Mouse (Mus musculus) bone marrow macrophage, adult 2 months (primary cell): Measurements from ENCODE around the gene Aff3. TPM values are rescaled to one million over a fixed set of nuclear protein-coding genes. Genes with fewer than 3 reads are reported as not detected.

ENCODE experiments used
- H3K27ac ChIP-seq: 2 replicates; pipeline ENCODE4 v1.5.1; 2012; ENCODE audit warnings: low read depth, low read length; ENCODE audit not compliant: insufficient read depth
- H3K4me1 ChIP-seq: 2 replicates; pipeline ENCODE4 v1.6.1; 2012; ENCODE audit warnings: low read length; ENCODE audit not compliant: control insufficient read depth, insufficient read depth
- H3K4me3 ChIP-seq: 2 replicates; pipeline ENCODE4 v1.5.1; 2012; ENCODE audit warnings: mild to moderate bottlenecking, low read length, moderate library complexity; ENCODE audit not compliant: insufficient read depth
- CTCF ChIP-seq: IDR thresholded peaks from 2 replicates; pipeline ENCODE4 v1.5.1; 2012; ENCODE audit warnings: low read depth, mild to moderate bottlenecking, low read length, moderate library complexity
- POLR2A ChIP-seq: IDR thresholded peaks from 2 replicates; pipeline ENCODE4 v1.6.1; 2012; ENCODE audit warnings: mild to moderate bottlenecking, low read depth, low read length, borderline replicate concordance
- polyA plus RNA-seq: library from polyadenylated mRNA; stranded (reverse); fragments of >200 nt; gene quantifications from 2 replicates; pipeline ENCODE4 v1.2.4, GENCODE M21; 2012; ENCODE audit not compliant: missing spikeins, insufficient read depth, insufficient read length

Gene Aff3
- polyA plus RNA-seq, 1 experiment = not detected

DNA sequence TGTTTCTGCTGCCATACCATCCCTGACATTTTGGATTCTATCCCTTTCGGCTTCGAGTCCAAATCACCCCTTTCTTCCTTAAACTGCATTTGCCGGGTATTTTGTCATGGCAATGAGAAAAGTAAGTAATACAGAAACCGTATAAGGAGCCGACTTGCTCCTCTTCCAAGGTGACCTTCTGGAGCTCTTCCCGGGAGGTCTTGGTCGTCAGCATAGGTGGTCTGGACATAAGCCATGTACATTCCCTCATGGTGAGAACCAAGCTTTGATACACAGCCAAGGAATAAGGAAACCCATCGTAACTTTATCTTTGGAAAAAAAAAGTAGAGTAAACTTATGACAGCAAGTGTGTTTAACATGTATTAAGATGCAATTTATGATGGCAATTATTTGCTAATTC is 15.1 kb upstream of the Aff3 start:
- H3K4me3 ChIP-seq = no peak overlapping the region
- no peaks in the 10 kb centered on the region for H3K4me1 ChIP-seq
- TF ChIP-seq POLR2A (no peak), CTCF (no peak)
- no peak overlapping the region for H3K27ac ChIP-seq

DNA sequence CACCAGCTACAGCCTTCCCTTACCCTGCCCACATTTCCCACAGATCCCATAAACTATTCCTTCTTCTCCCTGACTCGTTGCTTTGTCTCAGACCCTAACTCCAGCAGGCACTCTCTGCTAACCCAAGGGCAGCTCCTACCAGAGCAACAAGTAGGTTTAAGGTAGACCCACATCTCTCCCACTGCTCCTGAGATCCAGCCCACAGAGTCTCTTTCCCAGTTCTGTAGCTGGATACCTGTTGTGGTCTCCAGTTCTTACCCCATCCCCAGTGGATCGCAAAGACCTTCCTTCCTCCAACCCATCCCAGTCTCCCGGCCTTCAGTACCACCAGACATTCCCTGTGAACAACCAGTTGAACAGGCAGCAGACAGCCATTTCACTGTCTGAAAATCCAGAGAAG is 7.0 kb upstream of the Aff3 start:
- no peak overlapping the region for H3K27ac ChIP-seq
- no peaks in the 10 kb centered on the region for H3K4me1 ChIP-seq
- TF ChIP-seq CTCF (no peak), POLR2A (no peak)
- no peak overlapping the region for H3K4me3 ChIP-seq

- no peaks in the 10 kb centered on the region for H3K4me1 ChIP-seq
- no peak overlapping the region for H3K27ac ChIP-seq
- no peak for TF ChIP-seq CTCF
- H3K4me3 ChIP-seq = no peak overlapping the region
Observed at GRCm38 (mm10) chr1:38671019-38671418, 6.3 kb upstream of the Aff3 start.

- TF ChIP-seq POLR2A (no peak), CTCF (no peak)
- H3K27ac ChIP-seq = no peak overlapping the region
- H3K4me1 ChIP-seq = no peaks in the 10 kb centered on the region
- no peak overlapping the region for H3K4me3 ChIP-seq
Observed at GRCm38 (mm10) chr1:38668327-38668726, 3.6 kb upstream of the Aff3 start.

- Histone ChIP-seq H3K4me3 (no peak overlapping the region), H3K4me1 (no peaks in the 10 kb centered on the region), H3K27ac (no peak overlapping the region)
- TF ChIP-seq POLR2A (no peak), CTCF (no peak)
Observed at GRCm38 (mm10) chr1:38667892-38668291, 3.1 kb upstream of the Aff3 start.

DNA sequence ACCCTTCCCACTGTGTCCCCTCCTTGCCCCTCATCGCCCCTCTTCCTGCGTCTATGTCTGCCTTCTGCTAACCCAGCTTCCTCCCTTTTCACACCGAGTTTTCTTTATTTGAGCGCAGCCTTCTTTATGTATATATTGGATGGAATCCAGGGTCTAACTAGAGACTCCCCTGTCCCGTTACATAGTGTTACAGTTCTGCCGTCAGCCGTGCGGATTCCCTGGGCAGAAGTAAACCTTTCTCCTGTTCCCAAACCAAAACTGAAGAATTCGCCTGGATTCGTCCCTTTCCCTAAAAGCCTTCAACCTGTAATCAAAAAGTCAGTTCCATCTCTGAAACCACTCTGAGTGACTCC is 2.0 kb upstream of the Aff3 start:
- H3K4me1 ChIP-seq = no peaks in the 10 kb centered on the region
- H3K27ac ChIP-seq = no peak overlapping the region
- H3K4me3 ChIP-seq = no peak overlapping the region
- TF ChIP-seq CTCF = no peak
- no peak for TF ChIP-seq POLR2A

DNA sequence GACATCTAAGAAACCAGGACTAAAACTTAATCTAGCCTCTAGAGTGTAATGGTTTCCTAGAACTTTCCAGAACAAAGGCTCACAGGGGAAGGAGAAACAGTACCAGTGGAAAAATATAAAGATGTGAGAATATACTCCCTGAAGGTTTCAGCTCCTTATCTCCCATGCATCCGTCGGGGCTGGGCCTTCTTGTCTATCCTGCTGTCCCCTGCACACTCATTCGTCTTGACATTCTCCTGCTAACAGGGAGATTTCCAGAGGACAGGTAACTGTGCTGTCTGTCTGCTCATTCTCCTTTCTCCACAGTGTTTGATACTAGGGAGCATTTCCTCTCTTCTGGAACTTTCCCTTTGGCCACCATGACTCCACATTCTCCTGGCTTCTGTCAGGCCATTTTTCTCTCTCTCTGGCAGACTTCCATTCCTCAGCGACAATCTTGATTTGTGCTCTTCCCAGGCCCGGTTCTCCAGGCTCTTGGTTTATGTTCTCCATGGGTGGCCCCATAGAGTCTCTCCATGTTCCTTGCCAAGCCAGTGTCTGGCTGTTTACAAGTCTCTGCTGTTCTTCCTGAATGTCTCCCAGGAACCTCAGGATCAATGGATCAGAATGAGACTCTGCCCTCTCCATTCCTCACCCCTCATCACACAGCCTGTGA is 1.5 kb upstream of the Aff3 start:
- no peak for TF ChIP-seq CTCF
- no peak for TF ChIP-seq POLR2A
- Histone ChIP-seq H3K4me1 (no peaks in the 10 kb centered on the region), H3K27ac (no peak overlapping the region), H3K4me3 (no peak overlapping the region)

DNA sequence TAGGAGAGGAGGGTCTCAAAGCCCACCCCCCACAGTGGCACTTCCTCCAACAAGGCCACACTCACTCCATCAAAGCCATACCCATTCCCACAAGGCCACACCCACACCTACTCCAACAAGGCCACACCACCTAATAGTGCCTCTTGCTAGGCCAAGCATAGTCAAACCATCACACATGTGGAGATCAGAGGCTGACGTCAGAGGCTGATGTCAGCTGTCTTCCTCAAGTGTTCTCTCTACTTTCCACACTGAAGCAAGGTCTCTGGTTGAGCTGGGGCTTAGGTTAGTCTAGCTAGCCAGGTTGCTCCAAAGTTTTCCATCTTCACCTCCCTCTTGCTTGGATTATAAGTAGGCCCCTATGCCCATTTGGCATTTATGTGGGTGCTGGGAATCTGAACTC is 856 bp upstream of the Aff3 start:
- Histone ChIP-seq H3K4me1 (no peaks in the 10 kb centered on the region), H3K4me3 (no peak overlapping the region), H3K27ac (no peak overlapping the region)
- TF ChIP-seq POLR2A (no peak), CTCF (no peak)

- H3K27ac ChIP-seq = no peak overlapping the region
- H3K4me3 ChIP-seq = no peak overlapping the region
- TF ChIP-seq POLR2A (no peak), CTCF (no peak)
- H3K4me1 ChIP-seq = no peaks in the 10 kb centered on the region
Observed at GRCm38 (mm10) chr1:38664261-38664660, 494 bp downstream of the Aff3 start.

GRCm38 (mm10) chr1:38662616-38663193 is 2.0 kb downstream of the Aff3 start:
- Histone ChIP-seq H3K4me1 (no peaks in the 10 kb centered on the region), H3K27ac (no peak overlapping the region), H3K4me3 (no peak overlapping the region)
- TF ChIP-seq CTCF (no peak), POLR2A (no peak)

DNA sequence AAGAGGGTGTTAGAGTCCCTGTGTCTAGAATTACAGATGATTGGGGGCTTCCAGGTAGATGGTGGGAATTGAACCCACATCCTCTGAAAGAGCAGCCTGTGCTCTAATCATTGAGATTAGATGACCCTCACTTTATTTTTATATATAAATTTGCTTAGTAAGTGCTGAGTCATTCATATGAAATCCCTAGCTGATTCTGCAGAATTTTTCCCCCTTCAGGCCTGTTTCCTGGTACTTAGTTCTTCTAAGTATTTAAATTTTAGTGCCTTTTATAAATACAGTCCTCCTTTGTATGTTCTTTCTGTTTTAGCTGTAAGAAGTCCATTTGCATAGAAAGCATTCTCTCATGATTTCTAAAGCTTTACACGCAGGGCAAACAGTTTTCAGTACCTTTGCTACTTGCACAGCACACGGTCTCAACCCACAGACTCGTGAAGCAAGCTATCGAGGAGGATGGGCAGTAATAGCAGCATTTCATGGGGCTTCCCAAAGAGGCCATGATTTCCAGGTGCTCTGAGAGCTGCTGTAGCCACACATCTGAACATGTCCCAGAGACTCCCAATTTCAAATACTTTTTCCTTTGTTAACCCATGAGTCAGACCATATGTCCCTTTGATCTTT is 5.7 kb downstream of the Aff3 start:
- Histone ChIP-seq H3K27ac (no peak overlapping the region), H3K4me3 (no peak overlapping the region), H3K4me1 (no peaks in the 10 kb centered on the region)
- TF ChIP-seq POLR2A (no peak), CTCF (no peak)

DNA sequence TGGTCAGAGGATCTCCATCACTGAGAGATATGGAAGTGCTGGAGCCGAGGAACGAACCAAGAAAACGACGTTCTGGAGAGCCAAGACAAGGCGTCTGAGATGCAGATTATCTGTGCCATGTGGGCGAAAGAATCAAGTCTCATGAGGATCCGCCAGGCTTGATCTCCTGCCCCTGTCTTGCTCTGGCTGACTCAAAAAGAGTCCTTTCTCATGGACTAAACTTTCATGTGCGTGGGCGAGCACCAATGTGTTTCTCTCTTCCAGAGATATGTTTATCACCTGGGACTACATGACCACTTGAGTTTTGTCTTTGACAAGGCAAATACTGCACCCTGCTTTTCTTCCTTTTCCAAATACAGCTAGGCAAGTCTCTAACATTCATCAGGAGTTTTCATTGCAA is 6.4 kb downstream of the Aff3 start:
- TF ChIP-seq CTCF (no peak), POLR2A (no peak)
- Histone ChIP-seq H3K4me3 (no peak overlapping the region), H3K27ac (no peak overlapping the region), H3K4me1 (no peaks in the 10 kb centered on the region)
